Mouse (Mus musculus): ENCODE results near the gene Mbd3. TPM values are rescaled to one million over a fixed set of nuclear protein-coding genes. Genes with fewer than 3 reads are reported as not detected.

The Mbd3 gene
- polyA plus RNA-seq, 1 experiment from 2014 or later: 216 TPM

- H3K9ac ChIP-seq (ENCODE audit: low read length): no peak overlapping the region
- no peak overlapping the region for H3K27ac ChIP-seq (ENCODE audit: low read depth, low read length)
- 41% methylated on average over 7 of the region's 7 CpGs for WGBS
- H3K36me3 ChIP-seq (ENCODE audit: control insufficient read depth, insufficient read depth, low read length): no peaks in the 10 kb centered on the region
- H3K4me3 ChIP-seq (ENCODE audit: low read depth, low read length): 0 out of 2 replicates have a peak overlapping the region, but pooled peaks have one; percentile 29
- H3K4me2 ChIP-seq (ENCODE audit: low read length): no peak overlapping the region
- H3K9me3 ChIP-seq (replicated peaks; ENCODE audit: control insufficient read depth, low read length): no peaks in the 10 kb centered on the region
- peaks cover 61% of the 10 kb centered on the region for H3K27me3 ChIP-seq (replicated peaks; ENCODE audit: control insufficient read depth, insufficient read depth, low read length)
- ATAC-seq: no peak
- no peaks in the 10 kb centered on the region for H3K4me1 ChIP-seq (ENCODE audit: control insufficient read depth, insufficient read depth, low read length)
- no peak for DNase-seq (ENCODE audit: low spot score)
Measured at GRCm38 (mm10) chr10:80357336-80357735, 42.0 kb downstream of the Mbd3 start.

GRCm38 (mm10) chr10:80356737-80357136, 42.6 kb downstream of the Mbd3 start:
- Histone ChIP-seq H3K4me2 (ENCODE audit: low read length) (peak overlapping the region; percentile 51), H3K27ac (ENCODE audit: low read depth, low read length) (no peak overlapping the region), H3K27me3 (replicated peaks; ENCODE audit: control insufficient read depth, insufficient read depth, low read length) (peaks cover 67% of the 10 kb centered on the region), H3K9ac (ENCODE audit: low read length) (peak overlapping the region; percentile 2; the same call in 1 of the 2 replicates), H3K4me3 (ENCODE audit: low read depth, low read length) (peak overlapping the region; percentile 29), H3K36me3 (ENCODE audit: control insufficient read depth, insufficient read depth, low read length) (no peaks in the 10 kb centered on the region), H3K4me1 (ENCODE audit: control insufficient read depth, insufficient read depth, low read length) (no peaks in the 10 kb centered on the region), H3K9me3 (replicated peaks; ENCODE audit: control insufficient read depth, low read length) (no peaks in the 10 kb centered on the region)
- 0 out of 2 replicates have a peak, but pooled peaks have one; percentile 11 for ATAC-seq
- DNase-seq (ENCODE audit: low spot score): no peak
- WGBS: 1% methylated on average over 34 of the region's 34 CpGs

DNA sequence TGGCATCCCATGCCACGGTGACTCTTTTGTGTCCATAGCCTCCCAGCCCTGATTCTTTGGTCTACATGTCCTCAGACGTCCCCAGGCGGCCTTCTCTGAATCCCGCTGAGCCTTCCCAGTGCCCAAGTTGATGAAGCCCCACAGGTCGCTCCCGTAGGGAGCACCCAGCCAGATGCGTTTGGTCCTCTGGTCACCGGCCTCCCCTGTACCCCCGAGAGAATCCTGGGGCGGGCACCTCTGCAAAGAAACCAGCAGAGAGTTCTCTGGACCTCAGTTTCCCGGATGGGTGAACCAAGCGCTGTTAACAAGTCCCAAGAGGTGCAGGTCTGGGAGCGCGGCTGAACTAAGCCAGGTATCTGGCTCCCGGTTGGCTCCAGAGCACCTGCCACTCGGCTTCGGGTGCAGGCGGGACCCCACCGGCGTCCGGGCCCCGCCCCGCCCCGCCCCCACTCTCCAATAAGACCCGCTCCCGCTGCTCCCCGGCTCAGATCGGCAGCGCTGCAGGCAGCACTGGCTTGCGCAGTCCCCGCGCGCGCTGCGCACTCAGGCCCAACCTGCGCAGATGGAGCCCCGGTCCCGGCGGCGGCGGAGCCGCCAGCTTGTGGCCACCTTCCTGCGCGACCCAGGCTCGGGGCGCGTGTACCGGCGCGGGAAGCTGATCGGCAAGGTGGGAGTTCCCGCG, 43.2 kb downstream of the Mbd3 start, which contains the start of gene Plk5:
Plk5 (plus strand) TSS at position 459 of the 682 bp plus-strand sequence.
- DNase-seq (ENCODE audit: low spot score) (no peak), ATAC-seq (no peak; the same call in 1 of the 2 replicates)
- Histone ChIP-seq H3K36me3 (ENCODE audit: control insufficient read depth, insufficient read depth, low read length) (no peaks in the 10 kb centered on the region), H3K4me1 (ENCODE audit: control insufficient read depth, insufficient read depth, low read length) (no peaks in the 10 kb centered on the region), H3K9ac (ENCODE audit: low read length) (peak within 1 kb of the TSS; percentile 2; the same call in 1 of the 2 replicates), H3K4me3 (ENCODE audit: low read depth, low read length) (peak within 1 kb of the TSS; percentile 29), H3K27ac (ENCODE audit: low read depth, low read length) (no peak within 1 kb of the TSS), H3K4me2 (ENCODE audit: low read length) (peak within 1 kb of the TSS; percentile 51), H3K9me3 (replicated peaks; ENCODE audit: control insufficient read depth, low read length) (no peaks in the 10 kb centered on the region), H3K27me3 (replicated peaks; ENCODE audit: control insufficient read depth, insufficient read depth, low read length) (peaks cover 69% of the 10 kb centered on the region)
- WGBS: 1% methylated on average over 53 of the region's 53 CpGs

DNA sequence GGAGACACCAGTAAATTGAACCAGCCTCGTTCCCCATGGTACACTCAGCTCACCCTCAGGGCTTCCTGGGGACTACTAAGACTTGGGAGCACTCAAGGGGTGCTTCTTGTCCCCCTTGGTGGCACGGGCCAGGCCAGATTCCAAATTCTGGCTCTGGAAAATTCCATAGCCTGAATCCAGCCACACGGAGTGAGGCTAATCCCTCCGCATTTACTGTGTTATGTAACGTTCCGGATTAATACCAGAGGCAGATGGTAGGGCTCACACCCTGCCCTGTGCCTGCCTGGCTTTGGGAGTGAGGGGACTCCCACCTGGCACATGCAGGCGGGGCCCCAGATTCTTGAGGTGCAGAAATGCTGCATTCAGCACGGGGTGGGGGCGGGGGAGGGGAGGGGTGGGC, 43.9 kb downstream of the Mbd3 start:
- no peaks in the 10 kb centered on the region for H3K9me3 ChIP-seq (replicated peaks; ENCODE audit: control insufficient read depth, low read length)
- ATAC-seq (no peak), DNase-seq (ENCODE audit: low spot score) (no peak)
- H3K36me3 ChIP-seq (ENCODE audit: control insufficient read depth, insufficient read depth, low read length): no peaks in the 10 kb centered on the region
- no peaks in the 10 kb centered on the region for H3K4me1 ChIP-seq (ENCODE audit: control insufficient read depth, insufficient read depth, low read length)
- no peak overlapping the region for H3K9ac ChIP-seq (ENCODE audit: low read length)
- H3K4me2 ChIP-seq (ENCODE audit: low read length): no peak overlapping the region
- 5% methylated on average over 8 of the region's 9 CpGs for WGBS
- no peak overlapping the region for H3K4me3 ChIP-seq (ENCODE audit: low read depth, low read length)
- H3K27ac ChIP-seq (ENCODE audit: low read depth, low read length): no peak overlapping the region
- H3K27me3 ChIP-seq (replicated peaks; ENCODE audit: control insufficient read depth, insufficient read depth, low read length): peaks cover 75% of the 10 kb centered on the region

- H3K27me3 ChIP-seq (replicated peaks; ENCODE audit: control insufficient read depth, insufficient read depth, low read length): peaks cover 87% of the 10 kb centered on the region
- H3K4me1 ChIP-seq (ENCODE audit: control insufficient read depth, insufficient read depth, low read length): no peaks in the 10 kb centered on the region
- H3K27ac ChIP-seq (ENCODE audit: low read depth, low read length): no peak overlapping the region
- H3K4me3 ChIP-seq (ENCODE audit: low read depth, low read length): no peak overlapping the region
- ATAC-seq (no peak), DNase-seq (ENCODE audit: low spot score) (no peak)
- no peak overlapping the region for H3K9ac ChIP-seq (ENCODE audit: low read length)
- no peaks in the 10 kb centered on the region for H3K9me3 ChIP-seq (replicated peaks; ENCODE audit: control insufficient read depth, low read length)
- no peak overlapping the region for H3K4me2 ChIP-seq (ENCODE audit: low read length)
- H3K36me3 ChIP-seq (ENCODE audit: control insufficient read depth, insufficient read depth, low read length): no peaks in the 10 kb centered on the region
- 69% methylated on average over 8 of the region's 8 CpGs for WGBS
Measured at GRCm38 (mm10) chr10:80352727-80353126, 46.6 kb downstream of the Mbd3 start.

GRCm38 (mm10) chr10:80351896-80352295, 47.5 kb downstream of the Mbd3 start:
- no peak for ATAC-seq
- Histone ChIP-seq H3K4me3 (ENCODE audit: low read depth, low read length) (no peak overlapping the region), H3K27ac (ENCODE audit: low read depth, low read length) (no peak overlapping the region), H3K4me1 (ENCODE audit: control insufficient read depth, insufficient read depth, low read length) (no peaks in the 10 kb centered on the region), H3K9me3 (replicated peaks; ENCODE audit: control insufficient read depth, low read length) (no peaks in the 10 kb centered on the region), H3K4me2 (ENCODE audit: low read length) (no peak overlapping the region), H3K9ac (ENCODE audit: low read length) (no peak overlapping the region), H3K36me3 (ENCODE audit: control insufficient read depth, insufficient read depth, low read length) (no peaks in the 10 kb centered on the region), H3K27me3 (replicated peaks; ENCODE audit: control insufficient read depth, insufficient read depth, low read length) (peaks cover 86% of the 10 kb centered on the region)
- DNase-seq (ENCODE audit: low spot score): no peak
- 22% methylated on average over 11 of the region's 11 CpGs for WGBS

GRCm38 (mm10) chr10:80350292-80350691, 49.1 kb downstream of the Mbd3 start:
- Histone ChIP-seq H3K4me2 (ENCODE audit: low read length) (no peak overlapping the region), H3K4me3 (ENCODE audit: low read depth, low read length) (no peak overlapping the region), H3K9ac (ENCODE audit: low read length) (no peak overlapping the region), H3K27ac (ENCODE audit: low read depth, low read length) (no peak overlapping the region), H3K4me1 (ENCODE audit: control insufficient read depth, insufficient read depth, low read length) (no peaks in the 10 kb centered on the region), H3K27me3 (replicated peaks; ENCODE audit: control insufficient read depth, insufficient read depth, low read length) (peaks cover 79% of the 10 kb centered on the region), H3K9me3 (replicated peaks; ENCODE audit: control insufficient read depth, low read length) (no peaks in the 10 kb centered on the region), H3K36me3 (ENCODE audit: control insufficient read depth, insufficient read depth, low read length) (no peaks in the 10 kb centered on the region)
- ATAC-seq (peak; percentile 83), DNase-seq (ENCODE audit: low spot score) (peak; percentile 82)
- WGBS: 4% methylated on average over 7 of the region's 7 CpGs

DNA sequence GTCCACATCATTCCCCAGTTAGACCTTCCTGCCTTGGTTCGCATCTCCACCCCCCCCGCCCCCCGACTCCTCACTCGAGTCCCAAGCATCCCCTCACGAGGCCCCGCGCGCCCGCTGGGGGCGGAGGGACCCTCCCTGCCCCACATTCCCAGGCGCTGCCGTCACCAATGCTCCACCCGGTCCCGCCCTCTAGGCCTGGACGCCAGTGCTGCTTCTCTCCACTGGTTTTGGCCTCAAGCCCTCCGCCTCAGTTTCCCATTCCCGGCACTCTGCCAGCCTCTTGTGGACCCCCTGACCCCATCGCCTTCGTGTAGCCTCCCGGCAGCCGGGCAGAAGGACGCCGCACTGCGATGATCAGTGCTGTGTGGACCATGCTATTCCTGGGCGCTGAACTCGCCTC, 50.4 kb downstream of the Mbd3 start:
- no peak overlapping the region for H3K4me2 ChIP-seq (ENCODE audit: low read length)
- no peak overlapping the region for H3K4me3 ChIP-seq (ENCODE audit: low read depth, low read length)

GRCm38 (mm10) chr10:80348244-80348781, 51.0 kb downstream of the Mbd3 start, which contains the start of gene Adamtsl5:
Gene Adamtsl5 (minus strand): TSS chr10:80348412.
- H3K9me3 ChIP-seq (replicated peaks; ENCODE audit: control insufficient read depth, low read length): no peaks in the 10 kb centered on the region
- H3K4me3 ChIP-seq (ENCODE audit: low read depth, low read length): 0 out of 2 replicates have a peak within 1 kb of the TSS, but pooled peaks have one; percentile 5
- H3K4me1 ChIP-seq (ENCODE audit: control insufficient read depth, insufficient read depth, low read length): peaks cover 3% of the 10 kb centered on the region; the same call in 1 of the 2 replicates
- ATAC-seq (0 out of 2 replicates have a peak, but pooled peaks have one; percentile 26), DNase-seq (ENCODE audit: low spot score) (peak; percentile 31)
- no peaks in the 10 kb centered on the region for H3K36me3 ChIP-seq (ENCODE audit: control insufficient read depth, insufficient read depth, low read length)
- H3K4me2 ChIP-seq (ENCODE audit: low read length): peak within 1 kb of the TSS; percentile 14; the same call in 1 of the 2 replicates
- H3K27me3 ChIP-seq (replicated peaks; ENCODE audit: control insufficient read depth, insufficient read depth, low read length): peaks cover 83% of the 10 kb centered on the region
- no peak within 1 kb of the TSS for H3K9ac ChIP-seq (ENCODE audit: low read length)
- H3K27ac ChIP-seq (ENCODE audit: low read depth, low read length): no peak within 1 kb of the TSS
- WGBS: 1% methylated on average over 28 of the region's 42 CpGs

More for the DNA sequence above, 50.4 kb downstream of the Mbd3 start:
- no peaks in the 10 kb centered on the region for H3K9me3 ChIP-seq (replicated peaks; ENCODE audit: control insufficient read depth, low read length)
- H3K27me3 ChIP-seq (replicated peaks; ENCODE audit: control insufficient read depth, insufficient read depth, low read length): peaks cover 81% of the 10 kb centered on the region
- WGBS: 16% methylated on average over 26 of the region's 26 CpGs
- no peaks in the 10 kb centered on the region for H3K36me3 ChIP-seq (ENCODE audit: control insufficient read depth, insufficient read depth, low read length)
- H3K4me1 ChIP-seq (ENCODE audit: control insufficient read depth, insufficient read depth, low read length): no peaks in the 10 kb centered on the region
- H3K9ac ChIP-seq (ENCODE audit: low read length): no peak overlapping the region
- no peak overlapping the region for H3K27ac ChIP-seq (ENCODE audit: low read depth, low read length)
- no peak for ATAC-seq
- no peak for DNase-seq (ENCODE audit: low spot score)

Measured in forebrain, embryonic 14.5 days (tissue).